Mouse (Mus musculus) neural tube, embryonic 11.5 days (tissue): ENCODE results near the gene Nomo1. TPM values are rescaled to one million over a fixed set of nuclear protein-coding genes. Genes with fewer than 3 reads are reported as not detected.

Source experiments
- ATAC-seq: fragments of 200-750 bp; cut with Nextera tagmentation; 2 replicates; pipeline ENCODE4 v1.8.0; 2017; ENCODE audit warnings: moderate number of reproducible peaks, mild to moderate bottlenecking, moderate TSS enrichment, moderate library complexity; ENCODE audit not compliant: insufficient read depth, low FRiP score, low TSS enrichment
- DNase-seq: peaks from one replicate; pipeline ENCODE4 v3.0.0-alpha.2; 2015; ENCODE audit warnings: low spot score
- H3K27ac ChIP-seq: fragments of 300-500 bp; sonication (generic); 2 replicates; pipeline ENCODE4 v1.5.1; 2014; ENCODE audit warnings: low read depth, mild to moderate bottlenecking, low read length
- H3K27me3 ChIP-seq: fragments of 300-500 bp; sonication (generic); 2 replicates; pipeline ENCODE4 v1.6.1; 2014; ENCODE audit warnings: mild to moderate bottlenecking, low read length, mixed read lengths; ENCODE audit not compliant: control insufficient read depth, insufficient read depth
- H3K36me3 ChIP-seq: fragments of 300-500 bp; sonication (generic); 2 replicates; pipeline ENCODE4 v1.6.1; 2014; ENCODE audit warnings: mild to moderate bottlenecking, low read length, moderate library complexity, mixed read lengths; ENCODE audit not compliant: control insufficient read depth, insufficient read depth
- H3K4me1 ChIP-seq: fragments of 300-500 bp; sonication (generic); 2 replicates; pipeline ENCODE4 v1.6.1; 2014; ENCODE audit warnings: low read length, mixed read lengths; ENCODE audit not compliant: control insufficient read depth, insufficient read depth
- H3K4me2 ChIP-seq: fragments of 300-500 bp; sonication (generic); 2 replicates; pipeline ENCODE4 v1.6.1; 2014; ENCODE audit warnings: low read depth, mild to moderate bottlenecking, moderate library complexity
- H3K4me3 ChIP-seq: fragments of 300-500 bp; sonication (generic); 2 replicates; pipeline ENCODE4 v1.5.1; 2014; ENCODE audit warnings: low read depth, low read length
- H3K9ac ChIP-seq: fragments of 300-500 bp; sonication (generic); 2 replicates; pipeline ENCODE4 v1.6.1; 2014; ENCODE audit warnings: mild to moderate bottlenecking, low read length
- H3K9me3 ChIP-seq: fragments of 300-500 bp; sonication (generic); 2 replicates; pipeline ENCODE4 v1.6.1; 2016; ENCODE audit warnings: low read length; ENCODE audit not compliant: control insufficient read depth
- WGBS: fragments of 180-500 bp; shearing (Covaris S2); extraction: QIAGEN DNeasy Blood & Tissue Kit; methylation state at CpG from one replicate; pipeline ENCODE4 v1.1.7; 2014; 5-methylcytosine and 5-hydroxymethylcytosine counted together
- polyA plus RNA-seq: library from polyadenylated mRNA; unstranded; fragments of >200 nt; fragmentation: Nextera tagmentation; extraction: Ambion mirVana; gene quantifications from 2 replicates; pipeline ENCODE4 v1.2.1, GENCODE M21; 2014

Gene Nomo1
- polyA plus RNA-seq, 1 experiment from 2014 or later: 19.2 TPM

- H3K27ac ChIP-seq: no peak overlapping the region
Observed at GRCm38 (mm10) chr7:46053566-46053965, 20.1 kb downstream of the Nomo1 start.

GRCm38 (mm10) chr7:46058882-46059281, 25.4 kb downstream of the Nomo1 start:
- Histone ChIP-seq H3K27ac (no peak overlapping the region), H3K9ac (no peak overlapping the region), H3K4me1 (no peaks in the 10 kb centered on the region), H3K27me3 (no peaks in the 10 kb centered on the region), H3K4me2 (no peak overlapping the region), H3K36me3 (peaks cover 16% of the 10 kb centered on the region), H3K9me3 (no peaks in the 10 kb centered on the region), H3K4me3 (no peak overlapping the region)
- ATAC-seq (no peak), DNase-seq (no peak)
- 97% methylated on average over 11 of the region's 11 CpGs for WGBS

More at GRCm38 (mm10) chr7:46053566-46053965, 20.1 kb downstream of the Nomo1 start:
- H3K27me3 ChIP-seq: no peaks in the 10 kb centered on the region
- no peaks in the 10 kb centered on the region for H3K9me3 ChIP-seq
- no peak for ATAC-seq
- H3K4me2 ChIP-seq: no peak overlapping the region
- no peak overlapping the region for H3K9ac ChIP-seq
- DNase-seq: no peak
- H3K4me3 ChIP-seq: no peak overlapping the region
- H3K36me3 ChIP-seq: peaks cover 20% of the 10 kb centered on the region
- H3K4me1 ChIP-seq: no peaks in the 10 kb centered on the region
- WGBS: 93% methylated on average over 3 of the region's 3 CpGs

GRCm38 (mm10) chr7:46060688-46061087, 27.2 kb downstream of the Nomo1 start:
- Histone ChIP-seq H3K27me3 (no peaks in the 10 kb centered on the region), H3K4me1 (no peaks in the 10 kb centered on the region), H3K4me2 (no peak overlapping the region), H3K27ac (no peak overlapping the region), H3K36me3 (peaks cover 8% of the 10 kb centered on the region), H3K9ac (no peak overlapping the region), H3K9me3 (no peaks in the 10 kb centered on the region), H3K4me3 (no peak overlapping the region)
- no peak for DNase-seq
- 94% methylated on average over 8 of the region's 8 CpGs for whole genome bisulfite sequencing
- ATAC-seq: no peak

- H3K4me2 ChIP-seq: no peak overlapping the region
- peaks cover 7% of the 10 kb centered on the region; the same call in 1 of the 2 replicates for H3K36me3 ChIP-seq
- no peak overlapping the region for H3K9ac ChIP-seq
- 93% methylated on average over 16 of the region's 16 CpGs for WGBS
- H3K27me3 ChIP-seq: no peaks in the 10 kb centered on the region
- H3K4me1 ChIP-seq: no peaks in the 10 kb centered on the region
- H3K4me3 ChIP-seq: no peak overlapping the region
- H3K9me3 ChIP-seq: no peaks in the 10 kb centered on the region
- H3K27ac ChIP-seq: no peak overlapping the region
- DNase-seq (no peak), ATAC-seq (no peak)
Observed at GRCm38 (mm10) chr7:46061614-46062013, 28.1 kb downstream of the Nomo1 start.

GRCm38 (mm10) chr7:46063296-46063695, 29.8 kb downstream of the Nomo1 start:
- Histone ChIP-seq H3K9ac (no peak overlapping the region), H3K36me3 (peaks cover 2% of the 10 kb centered on the region; the same call in 1 of the 2 replicates), H3K4me1 (no peaks in the 10 kb centered on the region), H3K9me3 (no peaks in the 10 kb centered on the region), H3K27ac (no peak overlapping the region), H3K27me3 (no peaks in the 10 kb centered on the region), H3K4me2 (no peak overlapping the region), H3K4me3 (no peak overlapping the region)
- ATAC-seq: no peak
- DNase-seq: no peak
- 97% methylated on average over 6 of the region's 6 CpGs for WGBS

- Histone ChIP-seq H3K27me3 (no peaks in the 10 kb centered on the region), H3K4me3 (no peak overlapping the region), H3K27ac (no peak overlapping the region), H3K9ac (no peak overlapping the region), H3K36me3 (peaks cover 16% of the 10 kb centered on the region), H3K4me2 (no peak overlapping the region), H3K9me3 (no peaks in the 10 kb centered on the region), H3K4me1 (no peaks in the 10 kb centered on the region)
- 96% methylated on average over 8 of the region's 8 CpGs for WGBS
- ATAC-seq (no peak), DNase-seq (no peak)
Observed at GRCm38 (mm10) chr7:46068831-46069230, 35.3 kb downstream of the Nomo1 start.

- no peak for DNase-seq
Observed at GRCm38 (mm10) chr7:46076844-46077243, 43.3 kb downstream of the Nomo1 start.

GRCm38 (mm10) chr7:46077675-46078074, 44.2 kb downstream of the Nomo1 start:
- no peaks in the 10 kb centered on the region for H3K9me3 ChIP-seq
- H3K4me3 ChIP-seq: no peak overlapping the region
- H3K36me3 ChIP-seq: peaks cover 12% of the 10 kb centered on the region
- no peak overlapping the region for H3K27ac ChIP-seq
- ATAC-seq (no peak), DNase-seq (no peak)
- no peak overlapping the region for H3K9ac ChIP-seq
- no peaks in the 10 kb centered on the region for H3K27me3 ChIP-seq
- WGBS: 92% methylated on average over 12 of the region's 12 CpGs
- no peaks in the 10 kb centered on the region for H3K4me1 ChIP-seq
- H3K4me2 ChIP-seq: no peak overlapping the region

More at GRCm38 (mm10) chr7:46076844-46077243, 43.3 kb downstream of the Nomo1 start:
- WGBS: 94% methylated on average over 7 of the region's 7 CpGs
- no peak overlapping the region for H3K9ac ChIP-seq
- ATAC-seq: no peak
- H3K9me3 ChIP-seq: no peaks in the 10 kb centered on the region
- H3K4me3 ChIP-seq: no peak overlapping the region
- H3K4me1 ChIP-seq: no peaks in the 10 kb centered on the region
- no peak overlapping the region for H3K4me2 ChIP-seq
- H3K27me3 ChIP-seq: no peaks in the 10 kb centered on the region
- peaks cover 15% of the 10 kb centered on the region for H3K36me3 ChIP-seq
- no peak overlapping the region for H3K27ac ChIP-seq

- Histone ChIP-seq H3K4me2 (no peak overlapping the region), H3K4me1 (no peaks in the 10 kb centered on the region), H3K27ac (no peak overlapping the region), H3K9me3 (no peaks in the 10 kb centered on the region), H3K9ac (no peak overlapping the region), H3K27me3 (no peaks in the 10 kb centered on the region), H3K36me3 (peaks cover 9% of the 10 kb centered on the region), H3K4me3 (no peak overlapping the region)
- DNase-seq: no peak
- no peak for ATAC-seq
- 92% methylated on average over 10 of the region's 10 CpGs for whole genome bisulfite sequencing
Observed at GRCm38 (mm10) chr7:46084024-46084423, 50.5 kb downstream of the Nomo1 start.
